Mouse (Mus musculus) intestine, embryonic 16.5 days (tissue): ENCODE data around the gene Hyal2. TPM values are rescaled to one million over a fixed set of nuclear protein-coding genes. Genes with fewer than 3 reads are reported as not detected.

Experiments used
- ATAC-seq: fragments of 200-750 bp; cut with Nextera tagmentation; 2 replicates; pipeline ENCODE4 v1.8.0; 2017; ENCODE audit warnings: moderate TSS enrichment, moderate library complexity
- H3K27ac ChIP-seq: fragments of 300-500 bp; sonication (generic); 2 replicates; pipeline ENCODE4 v1.5.1; 2014; ENCODE audit warnings: mild to moderate bottlenecking, low read length
- H3K27me3 ChIP-seq: fragments of 300-500 bp; sonication (generic); replicated peaks from 2 replicates; pipeline ENCODE4 v1.6.1; 2014; ENCODE audit warnings: low read length, control low read depth, mixed read lengths; ENCODE audit not compliant: control insufficient read depth, insufficient read depth
- H3K36me3 ChIP-seq: fragments of 300-500 bp; sonication (generic); 2 replicates; pipeline ENCODE4 v1.6.1; 2014; ENCODE audit warnings: low read length, control low read depth; ENCODE audit not compliant: control insufficient read depth, insufficient read depth
- H3K4me1 ChIP-seq: fragments of 300-500 bp; sonication (generic); 2 replicates; pipeline ENCODE4 v1.6.1; 2014; ENCODE audit warnings: low read length, control low read depth, mixed read lengths; ENCODE audit not compliant: control insufficient read depth, insufficient read depth
- H3K4me2 ChIP-seq: fragments of 300-500 bp; sonication (generic); 2 replicates; pipeline ENCODE4 v1.6.1; 2014; ENCODE audit warnings: low read depth, low read length, control low read depth
- H3K4me3 ChIP-seq: fragments of 300-500 bp; sonication (generic); 2 replicates; pipeline ENCODE4 v1.5.1; 2014; ENCODE audit warnings: mild to moderate bottlenecking, low read length
- H3K9ac ChIP-seq: fragments of 300-500 bp; sonication (generic); 2 replicates; pipeline ENCODE4 v1.6.1; 2014; ENCODE audit warnings: low read depth, low read length
- H3K9me3 ChIP-seq: fragments of 300-500 bp; sonication (generic); 2 replicates; pipeline ENCODE4 v1.6.1; 2016; ENCODE audit warnings: low read length, control low read depth; ENCODE audit not compliant: control insufficient read depth
- WGBS: fragments of 180-500 bp; shearing (Covaris S2); extraction: QIAGEN DNeasy Blood & Tissue Kit; methylation state at CpG from one replicate; pipeline ENCODE4 v1.1.7; 2014; 5-methylcytosine and 5-hydroxymethylcytosine counted together
- polyA plus RNA-seq: library from polyadenylated mRNA; unstranded; fragments of >200 nt; fragmentation: Nextera tagmentation; extraction: Ambion mirVana; gene quantifications from 2 replicates; pipeline ENCODE4 v1.2.1, GENCODE M21; 2015

Gene Hyal2
- polyA plus RNA-seq, 1 experiment from 2014 or later: 91.2 TPM

DNA sequence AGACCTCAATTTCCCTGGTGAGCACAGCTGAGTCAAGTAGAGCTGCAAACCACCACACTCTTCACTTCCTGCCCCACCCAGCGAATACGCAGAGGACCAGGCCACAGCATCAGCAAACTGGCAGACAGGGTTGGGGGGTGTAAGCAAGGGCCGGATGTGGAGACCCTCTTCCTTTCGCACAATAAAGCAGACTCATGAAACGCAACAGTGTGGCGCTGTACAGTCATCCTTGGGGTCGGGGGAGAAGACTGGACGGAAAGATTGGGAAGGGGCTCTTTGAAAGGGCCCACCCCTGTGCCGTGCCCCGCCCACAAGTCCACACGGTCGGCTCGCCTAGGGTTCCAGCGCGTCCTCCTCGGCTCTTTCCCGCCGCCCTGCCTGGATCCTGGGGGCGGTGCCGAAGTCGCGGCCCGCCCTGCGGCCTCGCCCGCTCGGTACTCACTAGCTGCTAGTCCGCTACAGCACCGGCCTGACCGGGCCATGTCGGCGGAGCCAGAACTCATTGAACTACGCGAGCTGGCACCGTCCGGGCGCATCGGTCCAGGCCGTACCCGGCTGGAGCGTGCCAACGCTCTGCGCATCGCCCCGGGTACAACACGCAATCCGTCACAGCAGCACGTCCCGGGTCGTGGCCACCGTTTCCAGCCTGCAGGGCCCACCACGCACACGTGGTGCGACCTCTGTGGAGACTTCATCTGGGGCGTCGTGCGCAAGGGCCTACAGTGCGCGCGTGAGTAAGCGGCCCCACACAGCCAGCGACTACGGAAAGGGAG lies 16.4 kb upstream of the Hyal2 start, which contains the start of gene Rassf1:
Rassf1 (plus strand) TSS at position 439 of the 773 bp plus-strand sequence.
- Histone ChIP-seq H3K4me3 (peak within 1 kb of the TSS; percentile 62), H3K27ac (peak within 1 kb of the TSS; percentile 77), H3K27me3 (no peaks in the 10 kb centered on the region), H3K36me3 (no peaks in the 10 kb centered on the region), H3K4me2 (peak within 1 kb of the TSS; percentile 96), H3K4me1 (peaks cover 48% of the 10 kb centered on the region), H3K9ac (peak within 1 kb of the TSS; percentile 75), H3K9me3 (no peaks in the 10 kb centered on the region)
- 1% methylated on average over 63 of the region's 63 CpGs for whole genome bisulfite sequencing
- ATAC-seq: peak; percentile 49

DNA sequence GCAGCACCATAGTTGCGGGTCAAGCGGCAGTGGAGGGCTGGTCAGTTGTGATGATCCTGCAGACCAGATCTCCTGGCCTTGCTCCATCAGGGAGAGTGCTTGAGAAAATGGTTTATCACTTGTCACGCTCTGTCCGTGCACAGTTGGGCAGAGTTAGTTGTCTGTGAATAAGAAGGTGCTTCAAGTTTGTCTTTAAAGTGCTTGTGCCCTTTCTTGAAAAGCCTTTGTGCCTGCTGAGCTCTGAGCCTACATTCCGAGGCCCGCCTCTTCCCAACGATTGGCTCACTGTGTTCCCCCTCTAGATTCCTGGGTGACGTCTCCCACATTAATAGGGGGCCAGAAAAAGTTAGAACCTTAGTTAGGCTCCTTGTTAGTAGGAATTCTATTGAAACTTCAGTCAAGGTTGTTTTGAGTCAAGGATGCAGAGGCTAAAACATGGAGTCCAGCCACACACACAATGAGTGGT lies 15.8 kb upstream of the Hyal2 start:
- peak overlapping the region; percentile 62 for H3K4me3 ChIP-seq
- H3K4me2 ChIP-seq: peak overlapping the region; percentile 96
- no peaks in the 10 kb centered on the region for H3K36me3 ChIP-seq
- H3K9ac ChIP-seq: peak overlapping the region; percentile 75
- 15% methylated on average over 8 of the region's 8 CpGs for WGBS
- H3K4me1 ChIP-seq: peaks cover 52% of the 10 kb centered on the region
- no peaks in the 10 kb centered on the region for H3K27me3 ChIP-seq
- H3K27ac ChIP-seq: peak overlapping the region; percentile 77
- H3K9me3 ChIP-seq: no peaks in the 10 kb centered on the region
- no peak for ATAC-seq

DNA sequence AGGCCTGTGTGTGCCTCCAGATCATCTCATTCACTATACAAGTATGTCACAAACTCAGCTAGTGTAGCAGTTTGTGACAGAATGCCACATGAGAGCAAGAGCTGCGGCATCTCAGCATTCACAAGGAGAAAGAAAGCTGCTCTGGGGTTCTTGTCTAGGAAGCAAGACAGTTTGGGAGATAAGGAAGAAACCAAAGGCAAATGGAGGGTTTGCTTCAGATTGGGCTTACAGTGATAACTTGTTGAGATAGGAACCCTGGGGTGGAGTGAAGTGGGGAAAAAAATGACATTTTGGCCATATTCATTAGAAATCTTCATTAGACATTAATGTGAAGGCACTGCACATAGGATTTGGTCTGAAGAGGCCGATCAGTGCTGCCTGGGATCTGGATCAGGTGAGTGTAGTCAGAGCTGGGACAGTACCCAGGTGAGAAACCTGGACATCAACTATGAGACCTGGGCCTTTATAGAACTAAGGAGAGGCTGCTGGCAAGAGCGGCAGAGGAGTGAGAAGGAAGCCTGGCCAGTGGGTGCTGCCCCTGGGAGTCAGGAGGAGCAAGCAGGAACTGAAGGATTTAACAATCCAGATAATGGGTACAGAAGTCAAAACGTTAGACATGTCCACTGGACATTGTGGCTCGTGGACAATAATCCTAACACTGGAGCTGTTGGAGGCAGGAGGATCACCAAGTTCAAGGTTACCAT lies 14.9 kb upstream of the Hyal2 start:
- Histone ChIP-seq H3K4me3 (peak overlapping the region; percentile 84; the same call in 1 of the 2 replicates), H3K36me3 (peaks cover 8% of the 10 kb centered on the region; the same call in 1 of the 2 replicates), H3K27me3 (no peaks in the 10 kb centered on the region), H3K9me3 (no peaks in the 10 kb centered on the region), H3K9ac (peak overlapping the region; percentile 94; the same call in 1 of the 2 replicates), H3K4me2 (peak overlapping the region; percentile 96), H3K27ac (no peak overlapping the region), H3K4me1 (peaks cover 47% of the 10 kb centered on the region)
- 72% methylated on average over 5 of the region's 5 CpGs for WGBS
- ATAC-seq: no peak

DNA sequence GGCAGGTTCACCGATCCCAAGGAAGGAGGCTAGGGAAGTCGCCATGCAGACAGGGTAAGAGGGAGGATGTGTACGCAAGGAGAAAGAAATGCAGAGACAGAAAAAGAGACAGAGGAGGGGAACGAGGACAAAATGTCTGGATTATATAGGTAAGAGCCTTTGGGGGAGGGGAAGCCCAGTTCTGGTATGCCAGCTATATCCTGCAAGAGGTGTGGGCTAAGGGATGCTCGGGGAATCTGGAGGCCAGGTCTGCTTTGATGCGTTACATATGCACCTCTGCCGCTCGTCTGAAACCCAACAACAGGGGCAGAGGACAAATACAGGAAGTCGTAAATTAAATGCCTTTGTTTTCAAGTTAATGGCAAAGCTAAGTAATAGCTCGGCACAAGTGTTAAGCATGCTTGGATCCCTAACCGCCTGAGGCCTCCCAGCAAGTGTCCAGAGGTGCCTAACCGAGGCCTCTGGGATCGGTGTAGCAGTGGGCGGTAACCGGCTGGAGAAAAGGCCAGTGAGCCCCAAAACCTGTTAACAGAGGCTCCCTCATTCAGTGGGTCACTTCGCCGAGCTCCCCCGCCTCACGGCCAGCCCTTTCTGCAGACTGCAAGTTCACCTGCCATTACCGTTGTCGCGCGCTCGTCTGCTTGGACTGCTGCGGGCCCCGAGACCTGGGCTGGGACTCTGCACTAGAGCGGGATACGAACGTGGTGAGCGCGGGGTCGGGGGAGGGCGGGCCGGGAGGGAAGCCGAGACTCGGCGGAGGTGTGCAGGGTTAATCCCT lies 14.0 kb upstream of the Hyal2 start:
- Histone ChIP-seq H3K27me3 (no peaks in the 10 kb centered on the region), H3K36me3 (peaks cover 12% of the 10 kb centered on the region; the same call in 1 of the 2 replicates), H3K27ac (peak overlapping the region; percentile 88), H3K4me3 (peak overlapping the region; percentile 84), H3K4me1 (peaks cover 47% of the 10 kb centered on the region), H3K9me3 (no peaks in the 10 kb centered on the region), H3K9ac (peak overlapping the region; percentile 94), H3K4me2 (peak overlapping the region; percentile 96)
- 4% methylated on average over 37 of the region's 37 CpGs for WGBS
- ATAC-seq: peak; percentile 50

DNA sequence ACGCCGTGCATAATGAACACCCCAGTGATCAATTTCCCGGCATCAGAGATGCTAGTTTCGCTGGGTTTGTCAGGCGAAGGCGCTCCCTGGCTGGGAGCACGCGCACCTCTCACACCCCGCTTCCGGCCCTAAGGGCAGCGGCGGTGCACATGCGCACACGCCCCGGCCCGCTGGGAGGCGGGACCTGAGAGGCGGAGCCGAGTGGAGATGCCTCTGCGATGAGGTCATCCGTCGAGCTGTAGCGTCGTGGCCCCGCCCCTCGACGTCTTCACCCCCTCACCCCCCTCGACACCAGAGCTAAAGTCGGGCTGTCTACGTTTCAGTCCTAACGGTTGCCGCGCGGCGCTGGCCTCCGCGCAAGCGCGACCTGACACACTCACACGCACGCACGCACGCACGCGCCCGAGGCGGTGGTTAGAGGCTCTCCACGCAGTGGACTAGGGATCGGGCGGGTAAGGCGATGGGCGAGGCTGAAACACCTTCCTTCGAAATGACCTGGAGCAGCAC lies 13.4 kb upstream of the Hyal2 start:
- Histone ChIP-seq H3K4me3 (peak overlapping the region; percentile 84), H3K27ac (peak overlapping the region; percentile 98), H3K4me2 (peak overlapping the region; percentile 96), H3K36me3 (peaks cover 16% of the 10 kb centered on the region), H3K9me3 (no peaks in the 10 kb centered on the region), H3K27me3 (no peaks in the 10 kb centered on the region), H3K9ac (peak overlapping the region; percentile 94), H3K4me1 (peaks cover 47% of the 10 kb centered on the region)
- under 1% methylated on average over 53 of the region's 53 CpGs for WGBS
- peak; percentile 92 for ATAC-seq

DNA sequence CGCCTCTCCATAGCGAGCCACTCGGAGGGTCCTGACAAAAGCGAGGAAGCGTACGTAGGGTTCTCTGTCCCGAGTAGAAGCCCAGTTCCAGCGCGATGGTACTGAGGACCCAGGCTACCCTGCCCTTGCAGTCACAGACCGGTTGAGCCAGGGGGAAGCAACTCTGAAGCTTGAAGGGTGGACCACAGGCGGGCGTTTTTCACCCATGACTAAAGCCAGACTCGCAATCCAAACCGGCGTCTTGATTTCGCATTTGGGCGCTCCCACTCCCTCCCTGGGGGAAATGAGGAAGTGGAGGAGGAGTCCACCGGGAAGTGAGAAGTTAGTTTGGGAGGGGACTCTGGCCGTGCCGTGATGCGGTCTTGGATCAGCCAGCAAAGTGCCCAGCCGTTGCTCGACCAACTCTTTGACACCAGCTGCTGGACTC lies 12.7 kb upstream of the Hyal2 start:
- Histone ChIP-seq H3K9me3 (no peaks in the 10 kb centered on the region), H3K36me3 (peaks cover 16% of the 10 kb centered on the region), H3K4me2 (peak overlapping the region; percentile 96), H3K9ac (peak overlapping the region; percentile 94), H3K4me3 (peak overlapping the region; percentile 84), H3K27ac (peak overlapping the region; percentile 98), H3K27me3 (no peaks in the 10 kb centered on the region), H3K4me1 (peaks cover 47% of the 10 kb centered on the region)
- WGBS: 0% methylated on average over 23 of the region's 23 CpGs
- ATAC-seq: peak; percentile 11

DNA sequence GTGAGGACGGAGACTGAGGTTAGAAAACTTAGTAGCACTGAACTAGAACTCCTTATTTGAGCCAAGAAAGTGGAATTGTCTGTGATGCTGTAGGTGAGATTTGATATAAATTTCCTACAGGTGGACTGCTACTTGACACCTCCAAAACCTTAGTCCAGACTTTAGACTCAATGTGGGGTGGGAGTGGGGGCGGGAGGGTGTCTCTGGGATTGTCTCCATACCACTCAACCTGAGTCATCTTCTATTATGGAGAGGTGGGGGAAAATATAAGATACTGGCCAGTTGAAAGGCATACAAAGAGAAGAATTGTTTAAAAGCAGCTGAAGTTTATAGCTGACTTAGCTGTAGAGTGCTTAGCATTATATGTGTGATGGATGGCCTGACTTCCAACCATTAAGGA lies 12.0 kb upstream of the Hyal2 start:
- Histone ChIP-seq H3K27me3 (no peaks in the 10 kb centered on the region), H3K27ac (peak overlapping the region; percentile 98), H3K36me3 (peaks cover 16% of the 10 kb centered on the region), H3K4me1 (peaks cover 43% of the 10 kb centered on the region), H3K4me2 (peak overlapping the region; percentile 96), H3K9me3 (no peaks in the 10 kb centered on the region), H3K4me3 (peak overlapping the region; percentile 84), H3K9ac (peak overlapping the region; percentile 94)
- no peak for ATAC-seq
- 33% methylated on average over 2 of the region's 2 CpGs for WGBS

DNA sequence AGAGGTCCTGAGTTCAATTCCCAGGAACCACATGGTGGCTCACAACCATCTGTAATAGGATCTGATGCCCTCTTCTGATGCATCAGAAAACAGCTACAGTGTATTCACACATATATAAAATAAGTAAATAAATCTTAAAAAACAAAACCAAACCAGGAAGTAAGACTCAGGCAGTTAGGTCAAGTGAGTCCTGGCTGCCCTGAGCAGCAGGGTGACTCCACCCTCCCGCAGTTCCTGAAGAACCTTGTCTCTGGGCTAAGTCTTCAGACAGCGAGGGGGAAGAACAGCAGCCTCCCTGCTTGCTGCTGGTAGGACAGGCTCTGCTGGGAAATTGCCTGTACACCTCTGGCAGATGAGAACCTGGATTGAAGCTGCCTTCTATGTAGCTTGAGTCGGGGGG lies 11.4 kb upstream of the Hyal2 start:
- Histone ChIP-seq H3K4me1 (peaks cover 36% of the 10 kb centered on the region), H3K9ac (peak overlapping the region; percentile 94), H3K27me3 (no peaks in the 10 kb centered on the region), H3K27ac (peak overlapping the region; percentile 98), H3K4me2 (peak overlapping the region; percentile 96), H3K9me3 (no peaks in the 10 kb centered on the region), H3K4me3 (peak overlapping the region; percentile 84), H3K36me3 (peaks cover 18% of the 10 kb centered on the region)
- WGBS: 65% methylated on average over 3 of the region's 3 CpGs
- ATAC-seq: no peak
